Mouse (Mus musculus): ENCODE results near the gene Mlf2.

DNA sequence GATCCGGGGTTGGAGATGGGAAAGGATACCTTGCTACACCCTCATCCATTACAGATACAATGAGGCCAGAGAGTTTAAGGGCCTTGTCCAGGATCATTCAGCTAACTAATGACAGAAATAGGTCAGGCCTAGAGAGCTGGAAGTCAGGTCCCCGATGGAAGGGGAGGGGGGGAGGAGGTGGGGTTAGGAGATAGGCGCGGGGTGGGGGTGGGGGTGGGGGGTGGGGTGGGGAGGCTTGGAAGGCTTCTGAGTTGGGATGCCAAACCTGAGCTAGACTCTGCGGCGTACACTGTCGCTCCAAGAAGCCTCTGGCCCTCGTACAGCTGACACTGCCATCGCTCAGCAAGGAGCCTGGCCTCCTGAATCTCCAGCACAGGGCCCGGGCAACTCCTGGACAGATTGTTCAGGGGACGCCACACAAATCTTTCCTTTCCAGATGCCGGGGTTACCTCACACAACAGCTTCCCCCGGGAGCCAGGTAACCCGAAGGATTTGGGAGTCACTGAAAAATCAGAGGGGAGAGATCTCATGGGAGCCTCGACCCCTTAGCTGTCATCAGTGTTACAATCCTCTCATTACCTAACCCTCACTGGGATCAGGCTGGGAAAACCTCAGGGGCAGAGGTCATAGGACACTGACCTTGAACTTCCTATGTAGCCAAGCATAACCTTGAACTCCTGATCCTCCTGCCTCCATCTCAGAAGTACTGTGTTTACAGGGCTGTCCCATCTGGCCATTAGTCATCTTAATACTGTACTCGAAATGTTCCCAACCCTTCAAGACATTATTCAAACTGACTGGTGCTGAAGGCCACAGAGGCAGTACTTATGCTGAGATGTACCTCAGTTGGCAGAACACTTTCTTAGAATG lies 26.0 kb upstream of the Mlf2 start:
- no peak for TF ChIP-seq POLR2A (IDR thresholded peaks at IDR 0.05; ENCODE audit: low read depth, low read length)
- TF ChIP-seq CTCF (conservative IDR thresholded peaks at IDR 0.05; ENCODE audit: insufficient read depth, insufficient read length, low read depth, low read length), result no peak
